Mouse (Mus musculus): ENCODE measurements around the gene Fbxw22.
"Not testable (repeated sequence)": the region's sequence is repeated elsewhere in the genome, so short reads cannot be mapped to it uniquely, and the experiment has no call there.

Gene Fbxw22

DNA sequence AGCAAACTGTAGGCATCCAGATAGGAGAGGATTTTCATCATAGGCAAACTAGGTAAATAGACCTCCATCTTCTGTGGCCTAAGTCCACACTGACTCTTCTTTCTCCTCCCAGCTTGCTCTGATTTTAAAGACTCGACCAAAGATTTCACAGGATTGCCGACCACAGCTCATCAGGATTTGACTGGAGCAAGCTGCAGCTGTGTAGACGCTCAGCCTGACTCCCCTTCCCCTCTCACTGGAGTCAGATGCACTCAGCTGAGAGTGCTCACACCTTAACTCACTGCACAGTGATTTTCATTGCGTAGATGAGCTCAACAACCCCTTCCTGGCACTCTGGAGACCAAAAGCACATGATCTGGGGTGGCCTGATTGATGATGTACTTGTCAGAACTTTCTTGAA is at the start of gene Fbxw22:
Fbxw22 (minus strand) TSS at position 101 of the 400 bp plus-strand sequence.
- DNase-seq (ENCODE audit: low read depth) = not testable (repeated sequence)

DNA sequence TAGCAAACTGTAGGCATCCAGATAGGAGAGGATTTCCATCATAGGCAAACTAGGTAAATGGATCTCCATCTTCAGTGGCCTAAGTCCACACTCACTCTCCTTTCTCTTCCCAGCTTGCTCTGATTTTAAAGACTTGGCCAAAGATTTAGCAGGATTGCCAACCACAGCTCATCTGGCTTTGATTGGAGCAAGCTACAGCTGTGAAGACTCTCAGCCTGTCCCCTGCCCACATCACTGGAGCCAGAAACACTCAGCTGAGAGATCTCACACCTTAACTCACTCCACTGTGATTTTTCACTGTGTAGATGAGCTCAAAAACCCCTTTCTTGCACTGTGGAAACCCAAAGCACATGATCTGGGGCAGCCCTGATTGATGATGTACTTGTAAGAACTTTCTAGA is 44.9 kb upstream of the Fbxw22 start, which contains the start of gene Fbxw16:
Fbxw16 (minus strand) TSS at position 101 of the 400 bp plus-strand sequence.
- no peak for DNase-seq (ENCODE audit: low read depth)

DNA sequence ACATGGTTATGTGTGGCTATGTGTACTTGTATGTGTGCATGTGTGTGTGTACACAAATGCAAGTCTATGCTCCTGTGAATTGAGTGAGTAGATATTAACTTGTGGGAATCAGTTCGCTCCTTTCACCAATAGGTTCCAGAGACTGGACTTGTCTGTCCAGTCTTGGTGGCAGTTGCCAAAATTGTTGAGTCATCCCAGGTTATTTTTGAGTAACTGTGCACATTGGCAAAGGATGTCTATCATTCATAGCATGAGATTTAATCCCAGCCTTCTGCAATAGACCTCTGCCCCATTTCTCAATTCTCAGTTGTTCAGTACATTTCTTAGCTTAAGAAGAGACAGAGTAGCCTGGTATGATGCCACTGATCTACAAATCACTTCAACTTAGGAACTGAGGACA is 28.9 kb upstream of the Fbxw22 start:
- no peak for DNase-seq (ENCODE audit: low read depth)

DNA sequence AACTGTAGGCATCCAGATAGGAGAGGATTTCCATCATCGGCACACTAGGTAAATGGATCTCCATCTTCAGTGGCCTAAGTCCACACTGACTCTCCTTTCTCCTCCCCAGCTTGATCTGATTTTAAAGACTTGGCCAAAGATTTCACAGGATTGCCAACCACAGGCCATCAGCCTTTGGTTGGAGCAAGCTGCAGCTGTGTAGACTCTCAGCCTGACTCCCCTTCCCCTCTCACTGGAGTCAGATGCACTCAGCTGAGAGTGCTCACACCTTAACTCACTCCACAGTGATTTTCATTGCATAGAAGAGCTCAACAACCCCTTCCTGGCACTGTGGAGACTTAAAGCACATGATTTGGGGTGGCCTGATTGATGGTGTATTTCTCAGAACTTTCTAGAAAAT is 64.5 kb downstream of the Fbxw22 start, which contains the start of gene Fbxw28:
Fbxw28 (minus strand) TSS at position 101 of the 400 bp plus-strand sequence.
- DNase-seq (ENCODE audit: low read depth) = not testable (repeated sequence)

Data from c-Kit-positive CD71-negative TER-119-negative erythroid progenitor cells, embryonic 14.5 days (primary cell).